Mouse (Mus musculus) splenic B cell, adult 2 months (primary cell): ENCODE measurements at regions not wholly inside any gene's neighbourhood (a gene's known extent, or its start where the extent isn't known, plus 50 kb on each side); places are given as distances from the start of the nearest gene placed in this dataset.
A peak's percentile ranks its signal among the peaks of the same experiment; 100 is the strongest.

Experiments
- DNase-seq: peaks from one replicate; pipeline ENCODE4 v3.0.0-alpha.2; 2011; ENCODE audit warnings: low read depth, low spot score
- H3K27me3 ChIP-seq: 2 replicates; pipeline ENCODE4 v1.6.1; 2012; ENCODE audit warnings: mild to moderate bottlenecking, low read length, moderate library complexity, mixed read lengths; ENCODE audit not compliant: control insufficient read depth, poor library complexity, insufficient read depth, severe bottlenecking
- H3K36me3 ChIP-seq: 2 replicates; pipeline ENCODE4 v1.6.1; 2012; ENCODE audit warnings: mild to moderate bottlenecking, low read length, moderate library complexity, mixed read lengths; ENCODE audit not compliant: control insufficient read depth, poor library complexity, insufficient read depth, severe bottlenecking

GRCm38 (mm10) chr4:47603378-47603777 lies 128.9 kb downstream of the Sec61b start:
- Histone ChIP-seq H3K36me3 (no peaks in the 10 kb centered on the region), H3K27me3 (no peaks in the 10 kb centered on the region; the same call in 1 of the 2 replicates)
- no peak for DNase-seq

GRCm38 (mm10) chr4:47603847-47604397 lies 129.5 kb downstream of the Sec61b start:
- peak; percentile 5 for DNase-seq
- no peaks in the 10 kb centered on the region for H3K36me3 ChIP-seq

GRCm38 (mm10) chr4:47605676-47606075 lies 131.2 kb downstream of the Sec61b start:
- Histone ChIP-seq H3K36me3 (no peaks in the 10 kb centered on the region), H3K27me3 (no peaks in the 10 kb centered on the region; the same call in 1 of the 2 replicates)
- DNase-seq, result no peak

More at GRCm38 (mm10) chr4:47603847-47604397, 129.5 kb downstream of the Sec61b start:
- H3K27me3 ChIP-seq, result no peaks in the 10 kb centered on the region; the same call in 1 of the 2 replicates

- no peak for DNase-seq
- Histone ChIP-seq H3K36me3 (no peaks in the 10 kb centered on the region), H3K27me3 (no peaks in the 10 kb centered on the region; the same call in 1 of the 2 replicates)
Observed at GRCm38 (mm10) chr4:47608673-47609072, 134.2 kb downstream of the Sec61b start.

- DNase-seq, result no peak
- no peaks in the 10 kb centered on the region for H3K36me3 ChIP-seq
- no peaks in the 10 kb centered on the region for H3K27me3 ChIP-seq
Observed at GRCm38 (mm10) chr4:47610913-47611312, 136.5 kb downstream of the Sec61b start.

- no peak for DNase-seq
- no peaks in the 10 kb centered on the region for H3K27me3 ChIP-seq
- no peaks in the 10 kb centered on the region for H3K36me3 ChIP-seq
Observed at GRCm38 (mm10) chr4:47616525-47616924, 142.1 kb downstream of the Sec61b start.

GRCm38 (mm10) chr4:47620700-47621099 lies 146.2 kb downstream of the Sec61b start:
- no peaks in the 10 kb centered on the region for H3K27me3 ChIP-seq
- H3K36me3 ChIP-seq, result no peaks in the 10 kb centered on the region
- no peak for DNase-seq

- Histone ChIP-seq H3K36me3 (no peaks in the 10 kb centered on the region), H3K27me3 (no peaks in the 10 kb centered on the region)
- DNase-seq, result no peak
Observed at GRCm38 (mm10) chr4:47622851-47623743, 148.6 kb downstream of the Sec61b start.

- H3K27me3 ChIP-seq, result no peaks in the 10 kb centered on the region
- H3K36me3 ChIP-seq, result no peaks in the 10 kb centered on the region
- no peak for DNase-seq
Observed at GRCm38 (mm10) chr4:47630006-47630405, 155.5 kb downstream of the Sec61b start.

- no peaks in the 10 kb centered on the region for H3K27me3 ChIP-seq
- DNase-seq, result no peak
- H3K36me3 ChIP-seq, result no peaks in the 10 kb centered on the region
Observed at GRCm38 (mm10) chr4:47630427-47630826, 156.0 kb downstream of the Sec61b start.

- no peak for DNase-seq
- Histone ChIP-seq H3K36me3 (no peaks in the 10 kb centered on the region), H3K27me3 (no peaks in the 10 kb centered on the region)
Observed at GRCm38 (mm10) chr4:47638876-47639494, 164.5 kb downstream of the Sec61b start.

- Histone ChIP-seq H3K36me3 (no peaks in the 10 kb centered on the region), H3K27me3 (no peaks in the 10 kb centered on the region)
- DNase-seq, result no peak
Observed at GRCm38 (mm10) chr4:47645093-47645492, 170.6 kb downstream of the Sec61b start.

GRCm38 (mm10) chr4:47648701-47649100 lies 174.2 kb downstream of the Sec61b start:
- no peaks in the 10 kb centered on the region for H3K36me3 ChIP-seq
- H3K27me3 ChIP-seq, result no peaks in the 10 kb centered on the region
- DNase-seq, result no peak

- no peak for DNase-seq
- Histone ChIP-seq H3K36me3 (no peaks in the 10 kb centered on the region), H3K27me3 (no peaks in the 10 kb centered on the region)
Observed at GRCm38 (mm10) chr4:47649951-47650350, 175.5 kb downstream of the Sec61b start.

- DNase-seq, result no peak
- Histone ChIP-seq H3K27me3 (no peaks in the 10 kb centered on the region), H3K36me3 (no peaks in the 10 kb centered on the region)
Observed at GRCm38 (mm10) chr4:47651521-47651920, 177.1 kb downstream of the Sec61b start.
